ENCODE assay signal across 11 mouse cellular contexts in genomic region chr8:126919255-126919654, GRCm38 (mm10). TPM values are rescaled to one million over a fixed set of nuclear protein-coding genes. Genes with fewer than 3 reads are reported as not detected.
DNase-seq lines count a peak whose midpoint lies in the region; ATAC-seq and TF ChIP-seq lines count a peak whose summit lies in the region.
"Had no signal": no experiment of that assay in that cellular context is flagged by ENCODE, and none has a peak within 500 bp of the region (broad histone marks: within the 10 kb centered on the region; RNA-seq: fewer than 3 reads in every experiment).

No protein-coding gene starts in this region.

- DNase-seq in forebrain, embryonic 10.5 days (ENCODE audit: extremely low spot score, low spot score) = no peak
- no peak for DNase-seq in forebrain, postnatal 0 days
- peak; percentile 72 for DNase-seq in ovary, adult 18-20 months (ENCODE audit: low spot score)
- DNase-seq in ovary, postnatal 14 days (ENCODE audit: low spot score) = no peak
- no peak for DNase-seq in right cerebral cortex, postnatal 36 days (ENCODE audit: low spot score in 2 of 2)
- no peak for DNase-seq in spleen, postnatal 14 days (ENCODE audit: low spot score in 2 of 2)
- DNase-seq: liver, embryonic 13.5 days; right cerebral cortex, postnatal 14 days had no signal

- no peak overlapping the region for H3K4me3 ChIP-seq in forebrain, embryonic 10.5 days
- no peak overlapping the region for H3K4me3 ChIP-seq in forebrain, postnatal 0 days (ENCODE audit: low read depth, low read length)
- no peak overlapping the region for H3K4me3 ChIP-seq in intestine, postnatal 0 days (ENCODE audit: low read depth, low read length)
- H3K4me3 ChIP-seq in stomach, embryonic 15.5 days (replicated peaks) = no peak overlapping the region
- H3K4me3 ChIP-seq: forebrain, embryonic 15.5 days; liver, embryonic 13.5 days had no signal

- H3K36me3 ChIP-seq in forebrain, embryonic 10.5 days (replicated peaks) = no peaks in the 10 kb centered on the region
- H3K36me3 ChIP-seq in forebrain, postnatal 0 days (ENCODE audit: insufficient read depth) = no peaks in the 10 kb centered on the region
- no peaks in the 10 kb centered on the region for H3K36me3 ChIP-seq in intestine, postnatal 0 days (ENCODE audit: control insufficient read depth, insufficient read depth)
- no peaks in the 10 kb centered on the region for H3K36me3 ChIP-seq in stomach, embryonic 15.5 days
- H3K36me3 ChIP-seq: forebrain, embryonic 15.5 days; liver, embryonic 13.5 days had no signal

- no peak overlapping the region for H3K4me2 ChIP-seq in forebrain, postnatal 0 days (ENCODE audit: low read depth)
- H3K4me2 ChIP-seq in intestine, postnatal 0 days (replicated peaks; ENCODE audit: low read depth) = no peak overlapping the region
- H3K4me2 ChIP-seq in stomach, embryonic 15.5 days = no peak overlapping the region
- H3K4me2 ChIP-seq: forebrain, embryonic 15.5 days; liver, embryonic 13.5 days had no signal

- H3K27me3 ChIP-seq in forebrain, embryonic 10.5 days (ENCODE audit: poor library complexity, severe bottlenecking) = no peaks in the 10 kb centered on the region
- no peaks in the 10 kb centered on the region for H3K27me3 ChIP-seq in forebrain, postnatal 0 days (ENCODE audit: insufficient read depth, low read length)
- no peaks in the 10 kb centered on the region for H3K27me3 ChIP-seq in intestine, postnatal 0 days (replicated peaks; ENCODE audit: control insufficient read depth, insufficient read depth, low read length)
- no peaks in the 10 kb centered on the region for H3K27me3 ChIP-seq in stomach, embryonic 15.5 days (replicated peaks)
- H3K27me3 ChIP-seq: forebrain, embryonic 15.5 days; liver, embryonic 13.5 days had no signal

- no peak for ATAC-seq in forebrain, postnatal 0 days
- ATAC-seq in intestine, postnatal 0 days = peak; percentile 12; the same call in 1 of the 2 replicates
- ATAC-seq in stomach, embryonic 15.5 days (ENCODE audit: insufficient read depth, low FRiP score, low read depth) = peak; percentile 23; the same call in 1 of the 2 replicates
- ATAC-seq: forebrain, embryonic 15.5 days had no signal

- H3K9ac ChIP-seq in forebrain, postnatal 0 days = no peak overlapping the region
- no peak overlapping the region for H3K9ac ChIP-seq in intestine, postnatal 0 days (ENCODE audit: low read depth, low read length)
- H3K9ac ChIP-seq in stomach, embryonic 15.5 days = no peak overlapping the region
- H3K9ac ChIP-seq: forebrain, embryonic 15.5 days; liver, embryonic 13.5 days had no signal

- no peak for TF ChIP-seq CTCF in forebrain, postnatal 0 days (IDR thresholded peaks at IDR 0.05; ENCODE audit: low read depth)
- no peak for TF ChIP-seq CTCF in intestine, postnatal 0 days (IDR thresholded peaks at IDR 0.05; ENCODE audit: low read depth)

- peak overlapping the region; percentile 16; the same call in 1 of the 2 replicates for H3K27ac ChIP-seq in forebrain, embryonic 10.5 days
- H3K27ac ChIP-seq in forebrain, postnatal 0 days (ENCODE audit: low read depth, low read length) = no peak overlapping the region
- H3K27ac ChIP-seq in intestine, postnatal 0 days (ENCODE audit: low read depth, low read length) = peak overlapping the region; percentile 8
- H3K27ac ChIP-seq in stomach, embryonic 15.5 days = peak overlapping the region; percentile 31; the same call in 1 of the 2 replicates
- H3K27ac ChIP-seq: forebrain, embryonic 15.5 days; liver, embryonic 13.5 days had no signal

- 59% methylated on average over 2 of the region's 2 CpGs for WGBS in forebrain, embryonic 10.5 days
- 65% methylated on average over 2 of the region's 2 CpGs for whole genome bisulfite sequencing in forebrain, postnatal 0 days
- WGBS in intestine, postnatal 0 days = 71% methylated on average over 2 of the region's 2 CpGs
- 54% methylated on average over 2 of the region's 2 CpGs for WGBS in stomach, embryonic 15.5 days

- H3K4me1 ChIP-seq in forebrain, embryonic 10.5 days = peaks cover 24% of the 10 kb centered on the region
- H3K4me1 ChIP-seq in forebrain, postnatal 0 days (ENCODE audit: insufficient read depth) = no peaks in the 10 kb centered on the region; the same call in 1 of the 2 replicates
- H3K4me1 ChIP-seq in intestine, postnatal 0 days (replicated peaks; ENCODE audit: control insufficient read depth, insufficient read depth, low read length) = peaks cover 4% of the 10 kb centered on the region; the same call in 1 of the 2 replicates
- H3K4me1 ChIP-seq in stomach, embryonic 15.5 days = 0 out of 2 replicates have a peak, but pooled peaks cover 13% of the 10 kb centered on the region

- no peaks in the 10 kb centered on the region for H3K9me3 ChIP-seq in forebrain, embryonic 10.5 days
- H3K9me3 ChIP-seq in forebrain, postnatal 0 days (ENCODE audit: low read length) = no peaks in the 10 kb centered on the region
- H3K9me3 ChIP-seq in intestine, postnatal 0 days (ENCODE audit: control insufficient read depth) = no peaks in the 10 kb centered on the region
- no peaks in the 10 kb centered on the region for H3K9me3 ChIP-seq in stomach, embryonic 15.5 days
- H3K9me3 ChIP-seq: forebrain, embryonic 15.5 days; liver, embryonic 13.5 days had no signal

RNA-seq across cellular contexts. Expression of gene Tomm20, which starts 26.4 kb away (rescaled TPM):
- 294 and 298 TPM in 2 replicates for polyA plus RNA-seq in forebrain, embryonic 10.5 days (2016; fragmentation: Nextera tagmentation; extraction: Ambion mirVana)
- 181 and 195 TPM in 2 replicates for total RNA-seq in forebrain, postnatal 0 days (2014; rRNA removed)
- 228 and 256 TPM in 2 replicates for polyA plus RNA-seq in forebrain, postnatal 0 days (2015; fragmentation: Nextera tagmentation; extraction: Ambion mirVana)
- polyA plus RNA-seq in intestine, postnatal 0 days (2015; fragmentation: Nextera tagmentation; extraction: Ambion mirVana) = 278 and 296 TPM in 2 replicates
- 226 and 231 TPM in 2 replicates for polyA plus RNA-seq in stomach, embryonic 15.5 days (2015; fragmentation: Nextera tagmentation; extraction: Ambion mirVana)

RNA-seq across cellular contexts. Expression of gene Rbm34, which starts 51.6 kb away (rescaled TPM):
- polyA plus RNA-seq in forebrain, embryonic 10.5 days (2016; fragmentation: Nextera tagmentation; extraction: Ambion mirVana) = 26.1 and 26.5 TPM in 2 replicates
- 24.7 and 26.1 TPM in 2 replicates for total RNA-seq in forebrain, postnatal 0 days (2014; rRNA removed)
- 23.2 and 31.1 TPM in 2 replicates for polyA plus RNA-seq in forebrain, postnatal 0 days (2015; fragmentation: Nextera tagmentation; extraction: Ambion mirVana)
- polyA plus RNA-seq in intestine, postnatal 0 days (2015; fragmentation: Nextera tagmentation; extraction: Ambion mirVana) = 25.3 and 29.1 TPM in 2 replicates
- polyA plus RNA-seq in stomach, embryonic 15.5 days (2015; fragmentation: Nextera tagmentation; extraction: Ambion mirVana) = 24.3 and 26.5 TPM in 2 replicates
